Mouse (Mus musculus): Measurements from ENCODE around the gene Adtrp. TPM values are rescaled to one million over a fixed set of nuclear protein-coding genes. Genes with fewer than 3 reads are reported as not detected.

Adtrp gene
- not detected in 2 replicates for polyA plus RNA-seq (2015; fragmentation: Nextera tagmentation; extraction: Ambion mirVana)

DNA sequence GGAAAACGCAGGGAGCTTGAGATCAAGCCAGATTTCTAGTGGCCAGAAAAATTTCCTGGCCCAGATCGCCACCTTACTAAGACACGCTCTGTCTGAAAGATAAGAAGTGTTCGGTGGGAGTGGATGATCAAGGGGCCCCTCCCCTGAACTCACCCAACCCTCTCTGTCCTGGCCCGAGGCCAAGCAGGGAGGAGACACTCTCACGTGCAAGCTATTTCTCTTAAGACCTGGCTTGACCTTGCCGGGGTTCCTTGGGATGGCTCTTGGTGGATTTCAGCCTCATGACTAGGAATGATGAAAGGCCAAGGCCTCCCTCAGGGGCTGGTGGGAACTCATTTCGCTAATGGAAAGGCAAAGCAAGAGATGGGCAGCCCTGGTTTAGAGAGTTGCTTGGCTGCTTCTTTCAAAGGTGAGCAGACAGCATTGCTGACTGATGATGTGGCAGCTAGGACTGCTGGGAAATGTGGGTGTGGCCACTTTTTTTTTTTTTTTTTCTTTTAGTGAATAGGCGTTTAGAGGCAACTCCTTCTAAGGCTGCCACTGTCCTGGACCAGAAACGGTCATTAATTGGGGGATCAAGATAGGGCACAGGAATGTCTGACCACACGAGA, at the start of gene Adtrp:
Gene Adtrp, minus strand, starts transcription at position 169 of the 611 bp plus-strand sequence.
- H3K4me2 ChIP-seq (ENCODE audit: low read length): no peak within 1 kb of the TSS
- no peak within 1 kb of the TSS for H3K9ac ChIP-seq (ENCODE audit: low read depth, low read length)
- no peaks in the 10 kb centered on the region for H3K9me3 ChIP-seq (replicated peaks; ENCODE audit: control insufficient read depth, low read length, poor library complexity, severe bottlenecking)
- peaks cover 8% of the 10 kb centered on the region for H3K4me1 ChIP-seq (ENCODE audit: control insufficient read depth, insufficient read depth, low read length)
- H3K36me3 ChIP-seq (ENCODE audit: control insufficient read depth, insufficient read depth, low read length): no peaks in the 10 kb centered on the region
- 88% methylated on average over 11 of the region's 11 CpGs for WGBS
- no peaks in the 10 kb centered on the region for H3K27me3 ChIP-seq (ENCODE audit: control insufficient read depth, insufficient read depth, low read depth, low read length)
- H3K27ac ChIP-seq (ENCODE audit: low read length): no peak within 1 kb of the TSS
- no peak for ATAC-seq
- no peak within 1 kb of the TSS for H3K4me3 ChIP-seq (ENCODE audit: low read depth, low read length)

DNA sequence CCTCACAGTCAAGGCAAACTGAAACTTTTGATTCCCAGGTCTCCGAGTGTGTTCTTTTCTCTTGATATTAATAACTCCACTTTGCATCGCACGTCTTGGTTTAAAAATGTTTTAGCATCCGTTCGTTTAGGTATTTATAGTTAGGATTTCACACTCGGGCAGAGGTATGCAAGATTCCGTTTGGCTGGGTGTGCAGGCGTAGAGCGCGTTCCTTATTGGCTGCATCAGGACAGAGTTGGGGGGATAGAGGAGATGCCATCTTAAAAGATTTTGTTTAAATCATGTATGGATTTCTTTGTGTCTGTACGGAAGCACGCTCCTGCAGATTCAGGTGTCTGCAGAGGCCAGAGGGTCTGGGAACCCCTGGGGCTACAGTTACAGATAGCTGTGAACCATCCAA, 44.5 kb upstream of the Adtrp start:
- WGBS: 96% methylated on average over 12 of the region's 12 CpGs
- H3K27me3 ChIP-seq (ENCODE audit: control insufficient read depth, insufficient read depth, low read depth, low read length): no peaks in the 10 kb centered on the region
- H3K9me3 ChIP-seq (replicated peaks; ENCODE audit: control insufficient read depth, low read length, poor library complexity, severe bottlenecking): no peaks in the 10 kb centered on the region
- H3K9ac ChIP-seq (ENCODE audit: low read depth, low read length): no peak overlapping the region
- H3K4me3 ChIP-seq (ENCODE audit: low read depth, low read length): no peak overlapping the region
- no peaks in the 10 kb centered on the region for H3K4me1 ChIP-seq (ENCODE audit: control insufficient read depth, insufficient read depth, low read length)
- ATAC-seq: no peak
- H3K36me3 ChIP-seq (ENCODE audit: control insufficient read depth, insufficient read depth, low read length): no peaks in the 10 kb centered on the region
- H3K4me2 ChIP-seq (ENCODE audit: low read length): no peak overlapping the region
- no peak overlapping the region for H3K27ac ChIP-seq (ENCODE audit: low read length)

DNA sequence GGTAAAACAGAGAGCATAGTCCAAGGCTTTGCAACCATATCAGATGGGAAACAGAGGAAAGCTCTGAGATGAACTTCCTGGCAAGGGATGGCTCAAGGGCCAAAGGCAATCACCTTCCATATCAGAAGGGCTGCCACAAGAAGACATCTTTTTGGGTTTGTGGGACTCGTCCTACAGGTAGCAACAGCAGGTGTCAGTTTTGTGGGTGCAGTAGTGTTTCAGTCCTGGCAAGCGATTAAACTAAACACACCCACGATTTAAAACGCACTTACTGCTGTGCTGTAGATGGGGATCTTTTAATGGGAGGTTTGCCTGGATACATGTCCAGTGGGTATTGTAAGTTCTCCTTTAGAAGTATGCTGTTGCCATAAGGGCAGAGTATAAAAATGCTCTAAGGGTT, 43.1 kb upstream of the Adtrp start:
- Histone ChIP-seq H3K4me1 (ENCODE audit: control insufficient read depth, insufficient read depth, low read length) (no peaks in the 10 kb centered on the region), H3K9me3 (replicated peaks; ENCODE audit: control insufficient read depth, low read length, poor library complexity, severe bottlenecking) (no peaks in the 10 kb centered on the region), H3K4me3 (ENCODE audit: low read depth, low read length) (no peak overlapping the region), H3K27me3 (ENCODE audit: control insufficient read depth, insufficient read depth, low read depth, low read length) (no peaks in the 10 kb centered on the region), H3K27ac (ENCODE audit: low read length) (no peak overlapping the region), H3K36me3 (ENCODE audit: control insufficient read depth, insufficient read depth, low read length) (no peaks in the 10 kb centered on the region), H3K9ac (ENCODE audit: low read depth, low read length) (no peak overlapping the region), H3K4me2 (ENCODE audit: low read length) (no peak overlapping the region)
- WGBS: 93% methylated on average over 4 of the region's 4 CpGs
- no peak for ATAC-seq

GRCm38 (mm10) chr13:41890111-41890600, 42.7 kb upstream of the Adtrp start:
- H3K9me3 ChIP-seq (replicated peaks; ENCODE audit: control insufficient read depth, low read length, poor library complexity, severe bottlenecking): no peaks in the 10 kb centered on the region
- no peaks in the 10 kb centered on the region for H3K36me3 ChIP-seq (ENCODE audit: control insufficient read depth, insufficient read depth, low read length)
- H3K4me2 ChIP-seq (ENCODE audit: low read length): no peak overlapping the region
- 93% methylated on average over 2 of the region's 2 CpGs for WGBS
- no peaks in the 10 kb centered on the region for H3K4me1 ChIP-seq (ENCODE audit: control insufficient read depth, insufficient read depth, low read length)
- no peak overlapping the region for H3K27ac ChIP-seq (ENCODE audit: low read length)
- no peak overlapping the region for H3K4me3 ChIP-seq (ENCODE audit: low read depth, low read length)
- no peak for ATAC-seq
- H3K27me3 ChIP-seq (ENCODE audit: control insufficient read depth, insufficient read depth, low read depth, low read length): no peaks in the 10 kb centered on the region
- H3K9ac ChIP-seq (ENCODE audit: low read depth, low read length): no peak overlapping the region

DNA sequence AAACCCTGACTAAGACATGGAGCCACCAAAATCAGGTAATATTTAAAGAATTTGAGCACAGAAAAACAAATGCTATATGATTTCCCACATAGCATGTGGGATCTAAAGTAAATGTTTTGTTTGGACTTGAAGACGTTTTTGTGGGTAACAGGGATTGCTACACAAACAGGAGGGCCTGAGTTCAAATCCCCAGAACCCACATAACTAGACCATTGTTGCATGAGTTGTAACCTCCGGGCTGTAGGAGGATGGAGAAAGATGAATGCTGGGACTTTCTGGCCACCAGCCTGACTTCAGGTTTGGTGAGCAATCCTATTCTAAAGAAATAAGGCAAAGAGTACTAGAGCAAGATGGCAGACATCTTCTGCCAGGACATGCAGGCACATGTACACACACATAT, 41.2 kb upstream of the Adtrp start:
- H3K4me3 ChIP-seq (ENCODE audit: low read depth, low read length): no peak overlapping the region
- H3K4me1 ChIP-seq (ENCODE audit: control insufficient read depth, insufficient read depth, low read length): no peaks in the 10 kb centered on the region
- H3K27me3 ChIP-seq (ENCODE audit: control insufficient read depth, insufficient read depth, low read depth, low read length): no peaks in the 10 kb centered on the region
- no peaks in the 10 kb centered on the region for H3K9me3 ChIP-seq (replicated peaks; ENCODE audit: control insufficient read depth, low read length, poor library complexity, severe bottlenecking)
- ATAC-seq: no peak
- H3K27ac ChIP-seq (ENCODE audit: low read length): no peak overlapping the region
- WGBS: 87% methylated on average over 2 of the region's 2 CpGs
- no peak overlapping the region for H3K9ac ChIP-seq (ENCODE audit: low read depth, low read length)
- no peak overlapping the region for H3K4me2 ChIP-seq (ENCODE audit: low read length)
- H3K36me3 ChIP-seq (ENCODE audit: control insufficient read depth, insufficient read depth, low read length): no peaks in the 10 kb centered on the region

DNA sequence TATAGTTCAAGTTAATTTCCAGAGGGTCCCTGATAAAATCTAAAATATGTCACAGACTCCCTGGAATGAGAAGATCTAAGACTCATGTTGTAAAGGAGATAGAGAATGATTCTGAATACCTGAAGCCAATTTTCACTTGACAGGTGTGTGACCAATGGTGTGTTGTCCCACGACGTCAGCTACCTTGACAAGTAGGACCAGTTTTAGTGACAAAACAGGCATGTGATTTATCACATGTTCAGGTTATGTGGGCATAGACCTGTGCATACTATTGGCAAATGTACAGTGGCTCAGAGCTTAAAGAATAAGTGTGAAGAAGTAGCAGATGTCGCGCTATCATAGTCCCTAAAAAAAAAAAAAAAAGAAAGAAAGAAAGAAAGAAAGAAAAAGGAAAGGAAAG, 38.6 kb upstream of the Adtrp start:
- no peak overlapping the region for H3K4me2 ChIP-seq (ENCODE audit: low read length)
- no peak overlapping the region for H3K27ac ChIP-seq (ENCODE audit: low read length)
- H3K4me1 ChIP-seq (ENCODE audit: control insufficient read depth, insufficient read depth, low read length): no peaks in the 10 kb centered on the region
- H3K36me3 ChIP-seq (ENCODE audit: control insufficient read depth, insufficient read depth, low read length): no peaks in the 10 kb centered on the region
- 94% methylated on average over 4 of the region's 4 CpGs for WGBS
- no peaks in the 10 kb centered on the region for H3K9me3 ChIP-seq (replicated peaks; ENCODE audit: control insufficient read depth, low read length, poor library complexity, severe bottlenecking)
- no peaks in the 10 kb centered on the region for H3K27me3 ChIP-seq (ENCODE audit: control insufficient read depth, insufficient read depth, low read depth, low read length)
- H3K9ac ChIP-seq (ENCODE audit: low read depth, low read length): no peak overlapping the region
- no peak overlapping the region for H3K4me3 ChIP-seq (ENCODE audit: low read depth, low read length)
- ATAC-seq: no peak

DNA sequence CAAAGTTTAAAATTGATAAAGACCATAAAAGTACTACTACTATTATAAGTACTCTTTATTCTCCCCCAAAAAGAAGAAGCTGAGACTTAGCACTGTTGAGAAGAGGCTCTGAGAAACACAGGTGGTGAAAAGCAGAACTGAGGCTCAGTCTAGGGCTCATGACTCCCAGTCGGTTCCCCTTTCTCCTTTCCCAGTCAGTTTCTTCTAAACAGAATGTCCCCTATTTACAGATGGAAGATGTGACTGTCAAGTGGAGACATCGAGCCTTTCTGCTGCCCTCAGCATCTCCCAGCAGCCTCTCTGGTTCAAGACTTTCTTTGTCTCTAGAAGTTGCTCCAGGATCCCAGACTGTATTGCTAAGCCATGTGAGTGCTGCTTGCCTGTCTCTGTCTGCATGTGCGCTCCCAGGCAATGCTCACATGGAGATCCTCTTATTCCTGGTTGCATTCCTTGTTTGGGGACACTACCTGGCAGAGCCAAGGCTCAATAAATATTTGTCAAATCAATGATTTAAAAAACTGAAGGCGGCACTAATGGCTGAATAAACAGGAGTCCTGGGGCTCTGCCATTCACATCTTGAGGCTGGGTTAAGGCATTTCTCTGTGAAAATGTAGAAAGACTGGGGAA, 36.3 kb upstream of the Adtrp start:
- no peak overlapping the region for H3K27ac ChIP-seq (ENCODE audit: low read length)
- H3K4me1 ChIP-seq (ENCODE audit: control insufficient read depth, insufficient read depth, low read length): no peaks in the 10 kb centered on the region
- ATAC-seq: no peak
- H3K9me3 ChIP-seq (replicated peaks; ENCODE audit: control insufficient read depth, low read length, poor library complexity, severe bottlenecking): no peaks in the 10 kb centered on the region
- H3K36me3 ChIP-seq (ENCODE audit: control insufficient read depth, insufficient read depth, low read length): no peaks in the 10 kb centered on the region
- WGBS: 82% methylated on average over 4 of the region's 4 CpGs
- no peak overlapping the region for H3K4me2 ChIP-seq (ENCODE audit: low read length)
- H3K4me3 ChIP-seq (ENCODE audit: low read depth, low read length): no peak overlapping the region
- H3K27me3 ChIP-seq (ENCODE audit: control insufficient read depth, insufficient read depth, low read depth, low read length): no peaks in the 10 kb centered on the region
- H3K9ac ChIP-seq (ENCODE audit: low read depth, low read length): no peak overlapping the region

GRCm38 (mm10) chr13:41881201-41881600, 33.7 kb upstream of the Adtrp start:
- ATAC-seq: no peak
- H3K4me1 ChIP-seq (ENCODE audit: control insufficient read depth, insufficient read depth, low read length): no peaks in the 10 kb centered on the region
- H3K9ac ChIP-seq (ENCODE audit: low read depth, low read length): no peak overlapping the region
- H3K27me3 ChIP-seq (ENCODE audit: control insufficient read depth, insufficient read depth, low read depth, low read length): no peaks in the 10 kb centered on the region
- no peak overlapping the region for H3K4me2 ChIP-seq (ENCODE audit: low read length)
- H3K4me3 ChIP-seq (ENCODE audit: low read depth, low read length): no peak overlapping the region
- H3K27ac ChIP-seq (ENCODE audit: low read length): no peak overlapping the region
- 74% methylated on average over 2 of the region's 2 CpGs for WGBS
- H3K36me3 ChIP-seq (ENCODE audit: control insufficient read depth, insufficient read depth, low read length): no peaks in the 10 kb centered on the region
- no peaks in the 10 kb centered on the region for H3K9me3 ChIP-seq (replicated peaks; ENCODE audit: control insufficient read depth, low read length, poor library complexity, severe bottlenecking)

GRCm38 (mm10) chr13:41880525-41880924, 33.0 kb upstream of the Adtrp start:
- no peaks in the 10 kb centered on the region for H3K36me3 ChIP-seq (ENCODE audit: control insufficient read depth, insufficient read depth, low read length)
- H3K4me3 ChIP-seq (ENCODE audit: low read depth, low read length): no peak overlapping the region
- H3K9ac ChIP-seq (ENCODE audit: low read depth, low read length): no peak overlapping the region
- ATAC-seq: no peak
- H3K9me3 ChIP-seq (replicated peaks; ENCODE audit: control insufficient read depth, low read length, poor library complexity, severe bottlenecking): no peaks in the 10 kb centered on the region
- no peaks in the 10 kb centered on the region for H3K27me3 ChIP-seq (ENCODE audit: control insufficient read depth, insufficient read depth, low read depth, low read length)
- H3K4me1 ChIP-seq (ENCODE audit: control insufficient read depth, insufficient read depth, low read length): no peaks in the 10 kb centered on the region
- no peak overlapping the region for H3K27ac ChIP-seq (ENCODE audit: low read length)
- H3K4me2 ChIP-seq (ENCODE audit: low read length): no peak overlapping the region
